Mouse (Mus musculus) limb, embryonic 14.5 days (tissue): Measurements from ENCODE around the gene Slc38a3. TPM values are rescaled to one million over a fixed set of nuclear protein-coding genes. Genes with fewer than 3 reads are reported as not detected.
A peak's percentile ranks its signal among the peaks of the same experiment; 100 is the strongest.

Source experiments
- ATAC-seq: fragments of 200-750 bp; cut with Nextera tagmentation; 2 replicates; pipeline ENCODE4 v1.8.0; 2017; ENCODE audit warnings: low read depth, moderate number of reproducible peaks, moderate TSS enrichment; ENCODE audit not compliant: low FRiP score
- DNase-seq: peaks from one replicate; pipeline ENCODE4 v3.0.0-alpha.2; 2015; ENCODE audit warnings: low spot score
- H3K27ac ChIP-seq: fragments of 300-500 bp; sonication (generic); replicated peaks from 2 replicates; pipeline ENCODE4 v1.5.1; 2014; ENCODE audit warnings: low read depth, mild to moderate bottlenecking, low read length, moderate library complexity, mixed read lengths
- H3K27me3 ChIP-seq: fragments of 300-500 bp; sonication (generic); 2 replicates; pipeline ENCODE4 v1.6.1; 2014; ENCODE audit warnings: low read length, mixed read lengths; ENCODE audit not compliant: control insufficient read depth, insufficient read depth
- H3K36me3 ChIP-seq: fragments of 300-500 bp; sonication (generic); 2 replicates; pipeline ENCODE4 v1.6.1; 2014; ENCODE audit warnings: mild to moderate bottlenecking, low read length, moderate library complexity, mixed read lengths; ENCODE audit not compliant: control insufficient read depth, insufficient read depth
- H3K4me1 ChIP-seq: fragments of 300-500 bp; sonication (generic); 2 replicates; pipeline ENCODE4 v1.6.1; 2014; ENCODE audit warnings: antibody characterized with exemption, low read length, mixed read lengths; ENCODE audit not compliant: control insufficient read depth, insufficient read depth
- H3K4me2 ChIP-seq: fragments of 300-500 bp; sonication (generic); replicated peaks from 2 replicates; pipeline ENCODE4 v1.6.1; 2014; ENCODE audit warnings: low read depth, mild to moderate bottlenecking, low read length, moderate library complexity; ENCODE audit not compliant: severe bottlenecking
- H3K4me3 ChIP-seq: fragments of 300-500 bp; sonication (generic); replicated peaks from 2 replicates; pipeline ENCODE4 v1.5.1; 2014; ENCODE audit warnings: low read length
- H3K9ac ChIP-seq: fragments of 300-500 bp; sonication (generic); 2 replicates; pipeline ENCODE4 v1.6.1; 2014; ENCODE audit warnings: mild to moderate bottlenecking, low read depth, low read length, moderate library complexity; ENCODE audit not compliant: severe bottlenecking
- H3K9me3 ChIP-seq: fragments of 300-500 bp; sonication (generic); 2 replicates; pipeline ENCODE4 v1.6.1; 2016; ENCODE audit warnings: low read length; ENCODE audit not compliant: control insufficient read depth
- POLR2A ChIP-seq: fragments of 200-500 bp; IDR thresholded peaks from 2 replicates; pipeline ENCODE4 v1.8.0; 2012; ENCODE audit warnings: inconsistent platforms, mild to moderate bottlenecking, moderate library complexity, borderline replicate concordance; ENCODE audit not compliant: insufficient read depth, insufficient read length; ENCODE audit errors: extremely low read depth
- WGBS: fragments of 180-500 bp; shearing (Covaris S2); extraction: QIAGEN DNeasy Blood & Tissue Kit; methylation state at CpG from one replicate; pipeline ENCODE4 v1.1.7; 2014; 5-methylcytosine and 5-hydroxymethylcytosine counted together
- polyA plus RNA-seq, 2 experiments: library from polyadenylated mRNA; depleted of rRNA in 1 of 2; stranded (reverse) in 1 of 2; unstranded in 1 of 2; fragments of >200 nt; fragmentation: Nextera tagmentation in 1 of 2; extraction: Ambion mirVana in 1 of 2; gene quantifications; 2 replicates each; pipeline versions ENCODE4 v1.2.1 to v1.2.3; 2012 to 2014

Slc38a3 gene
- polyA plus RNA-seq (2012; rRNA removed) (22.4 and 31.8 TPM in 2 replicates), polyA plus RNA-seq (2014; fragmentation: Nextera tagmentation; extraction: Ambion mirVana) (3.7 and 6.0 TPM in 2 replicates)

DNA sequence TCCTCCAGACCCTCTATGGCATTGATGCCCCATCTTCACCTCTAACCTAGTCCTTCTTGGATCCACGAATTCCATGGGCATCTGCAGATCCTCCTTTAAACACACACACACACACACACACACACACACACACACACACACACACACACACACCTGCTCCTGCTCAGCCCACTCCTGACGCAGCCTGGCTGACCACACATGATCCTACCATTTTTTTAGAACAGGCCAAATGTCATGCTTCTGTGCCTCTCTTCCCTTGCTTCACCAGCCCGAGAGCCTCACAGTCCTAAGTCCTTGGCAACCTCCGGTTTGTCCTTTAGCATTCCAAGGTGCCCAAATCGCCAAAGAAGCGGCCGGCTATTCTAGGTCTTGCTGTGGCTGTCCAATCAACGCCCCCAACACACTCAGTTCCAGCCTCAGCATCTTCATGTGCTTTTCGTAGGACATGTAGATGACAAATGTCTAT lies at the start of gene Slc38a3:
TSS of gene Slc38a3 (minus strand) at position 51 of the 466 bp plus-strand sequence.
- Histone ChIP-seq H3K9ac (no peak within 1 kb of the TSS), H3K4me3 (no peak within 1 kb of the TSS), H3K4me1 (peaks cover 8% of the 10 kb centered on the region), H3K27ac (no peak within 1 kb of the TSS), H3K36me3 (no peaks in the 10 kb centered on the region), H3K9me3 (no peaks in the 10 kb centered on the region), H3K27me3 (peaks cover 4% of the 10 kb centered on the region; the same call in 1 of the 2 replicates), H3K4me2 (no peak within 1 kb of the TSS)
- ATAC-seq: no peak
- WGBS: 85% methylated on average over 9 of the region's 9 CpGs
- TF ChIP-seq POLR2A: no peak
- DNase-seq: no peak

DNA sequence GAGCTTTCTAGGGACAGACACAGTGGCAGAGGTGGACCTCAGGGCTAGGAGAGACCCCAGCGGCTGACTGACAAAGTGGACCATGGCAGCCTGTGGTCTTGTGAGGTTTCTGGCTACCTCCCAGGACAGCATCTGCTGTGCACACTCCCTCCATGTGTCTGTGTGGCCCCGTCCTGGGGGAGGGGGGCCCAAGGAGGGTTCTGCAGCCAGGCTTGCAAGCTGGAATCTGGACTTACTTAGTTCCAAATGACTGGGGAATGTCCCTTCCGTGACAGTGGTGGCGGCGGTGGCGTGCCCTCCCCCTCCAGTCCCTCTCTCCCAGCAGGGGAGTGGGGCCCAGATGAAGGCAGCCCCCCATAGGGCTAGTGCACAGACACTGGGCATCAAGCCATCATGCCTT lies 47.6 kb upstream of the Slc38a3 start:
- TF ChIP-seq POLR2A: no peak
- Histone ChIP-seq H3K4me1 (peaks cover 50% of the 10 kb centered on the region), H3K36me3 (no peaks in the 10 kb centered on the region), H3K9me3 (no peaks in the 10 kb centered on the region), H3K9ac (0 out of 2 replicates have a peak overlapping the region, but pooled peaks have one; percentile 18), H3K27ac (peak overlapping the region; percentile 71), H3K27me3 (no peaks in the 10 kb centered on the region), H3K4me2 (no peak overlapping the region; the same call in 1 of the 2 replicates), H3K4me3 (no peak overlapping the region)
- no peak for DNase-seq
- ATAC-seq: peak; percentile 36; the same call in 1 of the 2 replicates
- 11% methylated on average over 6 of the region's 6 CpGs for WGBS

DNA sequence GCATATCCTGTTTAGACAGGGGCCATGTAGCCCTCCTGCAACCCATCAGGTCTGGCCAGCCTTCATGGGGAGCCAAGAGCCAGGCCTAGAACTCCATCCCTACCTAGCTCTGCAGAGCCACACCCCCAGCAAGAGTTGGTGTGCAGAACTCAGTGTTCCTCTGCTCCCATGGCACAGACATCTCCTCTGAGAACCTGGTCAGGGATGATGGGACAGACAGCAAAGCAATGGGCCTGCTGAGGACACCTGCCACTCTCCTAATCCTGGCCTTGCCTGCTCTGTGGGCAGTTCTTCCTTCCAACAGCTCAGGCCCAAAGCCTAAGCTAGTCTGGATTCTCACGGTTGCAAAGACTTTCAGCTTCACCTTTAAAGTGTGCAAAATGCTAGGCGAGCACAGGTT lies 46.3 kb upstream of the Slc38a3 start:
- 80% methylated on average over 2 of the region's 2 CpGs for WGBS
- Histone ChIP-seq H3K36me3 (no peaks in the 10 kb centered on the region), H3K4me2 (no peak overlapping the region), H3K27ac (0 out of 2 replicates have a peak overlapping the region, but pooled peaks have one; percentile 86), H3K9ac (no peak overlapping the region), H3K4me1 (peaks cover 46% of the 10 kb centered on the region), H3K27me3 (no peaks in the 10 kb centered on the region), H3K9me3 (no peaks in the 10 kb centered on the region), H3K4me3 (no peak overlapping the region)
- DNase-seq (no peak), ATAC-seq (no peak)
- TF ChIP-seq POLR2A: no peak

DNA sequence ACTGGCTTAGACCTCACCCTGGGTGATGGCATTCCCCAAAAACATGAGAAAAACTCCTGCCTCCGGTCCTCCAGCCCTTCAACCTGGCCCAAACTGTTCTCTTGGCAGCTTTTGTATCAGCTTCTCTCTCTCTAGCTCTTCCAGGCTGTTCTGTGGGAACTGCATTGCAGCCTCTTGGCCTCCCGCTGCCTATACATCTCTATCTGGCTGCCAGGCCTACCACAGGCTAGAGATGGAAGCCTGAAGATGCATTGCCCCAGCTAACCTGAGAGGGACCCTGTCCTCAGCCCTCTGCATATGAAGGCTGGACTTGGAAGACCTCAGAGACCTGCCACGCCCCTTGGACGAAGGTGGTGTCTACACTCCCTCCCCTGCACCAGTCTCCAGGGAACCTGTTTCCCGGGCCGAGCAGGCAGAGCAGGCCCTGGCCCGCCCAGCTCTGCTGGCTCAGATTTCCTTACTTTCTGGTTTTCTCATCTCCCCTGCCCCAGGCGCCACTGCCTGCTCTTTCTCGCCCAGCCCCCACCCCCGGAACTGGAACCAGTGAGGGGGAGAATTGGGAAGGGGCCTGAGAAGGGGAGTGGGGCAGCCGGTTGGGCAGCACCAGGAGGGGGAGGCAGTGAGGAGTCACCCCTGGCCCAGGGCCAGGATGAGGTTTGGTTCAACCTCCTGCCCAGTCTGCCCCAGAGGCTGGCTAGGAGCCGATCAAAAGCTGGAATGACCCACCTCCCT lies 45.1 kb upstream of the Slc38a3 start:
- peak overlapping the region; percentile 23; the same call in 1 of the 2 replicates for H3K4me2 ChIP-seq
- H3K4me3 ChIP-seq: no peak overlapping the region
- H3K27ac ChIP-seq: peak overlapping the region; percentile 86
- ATAC-seq (peak; percentile 71), DNase-seq (peak; percentile 85)
- H3K9me3 ChIP-seq: no peaks in the 10 kb centered on the region
- peaks cover 52% of the 10 kb centered on the region for H3K4me1 ChIP-seq
- H3K36me3 ChIP-seq: no peaks in the 10 kb centered on the region
- TF ChIP-seq POLR2A: no peak
- 4% methylated on average over 12 of the region's 12 CpGs for WGBS
- no peaks in the 10 kb centered on the region for H3K27me3 ChIP-seq
- peak overlapping the region; percentile 34; the same call in 1 of the 2 replicates for H3K9ac ChIP-seq

DNA sequence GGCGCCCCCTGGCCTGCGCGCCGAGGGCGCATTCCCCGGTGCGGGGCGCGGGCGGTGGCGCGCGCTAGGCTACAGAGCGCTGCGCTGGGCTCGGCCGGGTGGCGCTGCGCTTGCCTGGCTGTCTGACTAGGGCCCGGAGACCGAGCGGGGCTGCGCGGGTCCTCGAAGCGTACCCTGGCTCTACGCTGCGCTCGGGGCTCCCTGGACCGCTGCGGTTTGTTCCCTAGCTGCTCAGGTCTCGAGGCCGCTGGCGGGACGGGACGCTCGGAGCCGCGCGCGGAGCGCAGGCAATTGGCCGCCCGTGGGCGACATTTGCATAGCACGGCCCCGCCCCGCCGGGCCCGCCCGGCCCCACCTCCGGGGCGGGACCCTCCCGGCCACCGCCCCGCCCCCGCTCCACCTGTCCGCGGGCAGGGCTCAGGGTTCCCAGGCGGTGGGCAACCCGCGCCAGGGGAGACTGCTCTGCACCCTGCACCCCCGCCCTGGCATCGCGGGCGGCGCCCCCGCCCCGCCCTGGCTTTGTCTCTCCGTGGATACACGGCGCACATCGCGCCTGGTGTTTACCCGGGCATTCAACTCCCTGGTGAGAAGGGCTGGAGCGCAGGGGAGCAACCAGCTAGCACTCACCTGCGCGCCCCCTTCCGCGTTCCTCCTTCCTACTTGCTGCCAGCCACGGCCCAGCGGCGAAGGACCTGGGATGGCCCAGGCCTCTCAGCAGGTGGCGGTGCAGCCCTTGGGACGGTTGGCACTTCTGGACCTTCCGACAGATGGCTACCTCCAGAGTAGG lies 40.6 kb upstream of the Slc38a3 start, which contains the start of gene Sema3f:
TSS of gene Sema3f (minus strand) at position 779 of the 787 bp plus-strand sequence.
- ATAC-seq: peak; percentile 81
- H3K4me2 ChIP-seq: peak within 1 kb of the TSS; percentile 87
- H3K36me3 ChIP-seq: peaks cover 14% of the 10 kb centered on the region
- DNase-seq: peak; percentile 88
- H3K4me3 ChIP-seq: peak within 1 kb of the TSS; percentile 90
- H3K27ac ChIP-seq: peak within 1 kb of the TSS; percentile 90
- H3K9me3 ChIP-seq: no peaks in the 10 kb centered on the region
- WGBS: 3% methylated on average over 30 of the region's 86 CpGs
- peak within 1 kb of the TSS; percentile 95 for H3K9ac ChIP-seq
- peaks cover 51% of the 10 kb centered on the region for H3K4me1 ChIP-seq
- no peaks in the 10 kb centered on the region for H3K27me3 ChIP-seq
- peak; percentile 56; the same call in 1 of the 2 replicates for TF ChIP-seq POLR2A
